8 mouse cellular contexts compared by ENCODE assay signal in the genomic region with DNA sequence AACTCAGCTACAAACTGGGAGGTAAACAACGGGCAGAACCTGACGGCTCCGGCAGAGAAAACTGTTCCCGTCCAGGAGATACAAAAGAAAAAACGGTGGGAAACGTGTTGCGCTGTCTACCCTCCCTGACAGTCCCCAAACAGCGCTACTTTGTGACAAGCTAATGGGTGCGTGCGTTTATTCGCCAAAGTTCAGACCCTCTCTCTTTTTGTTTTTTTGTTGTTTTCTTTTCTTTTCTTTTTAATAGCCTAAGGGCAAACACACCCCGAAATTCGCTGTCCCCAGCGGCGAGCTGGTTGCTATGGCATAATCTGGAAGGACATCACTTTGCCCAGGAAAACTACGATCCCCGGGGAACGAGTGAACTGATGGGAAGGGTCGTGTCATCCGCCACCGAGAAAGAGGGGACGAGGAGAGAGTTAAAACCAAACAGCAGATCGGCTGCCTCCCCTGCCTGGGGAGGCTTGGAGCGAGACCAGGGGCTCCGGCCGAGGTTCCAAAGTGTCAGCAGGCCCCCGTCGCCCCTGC. TPM values are rescaled to one million over a fixed set of nuclear protein-coding genes. Genes with fewer than 3 reads are reported as not detected.
DNase-seq lines count a peak whose midpoint lies in the region; ATAC-seq and TF ChIP-seq lines count a peak whose summit lies in the region.

No protein-coding gene starts in this region.

- no peak for ATAC-seq in limb, embryonic 14.5 days (ENCODE audit: low FRiP score, low read depth)

- peak overlapping the region; percentile 90 for H3K27ac ChIP-seq in testis, adult 2 months (ENCODE audit: control insufficient read depth, insufficient read depth, low read depth, low read length)
- H3K27ac ChIP-seq in limb, embryonic 14.5 days (replicated peaks; ENCODE audit: low read depth, low read length): peak overlapping the region; percentile 99

- peak; percentile 63 for DNase-seq in embryo, embryonic 10 days (ENCODE audit: low spot score)
- DNase-seq in embryo, embryonic 11 days: no peak
- DNase-seq in testis, postnatal 10 days (ENCODE audit: low spot score): no peak
- no peak for DNase-seq in limb, embryonic 14.5 days (ENCODE audit: low spot score)
- peak; percentile 52 for DNase-seq in testis, postnatal 14 days (ENCODE audit: low spot score)
- no peak for DNase-seq in cerebellum, adult 9-11 months
- no peak for DNase-seq in thymus, postnatal 25 days

- no peaks in the 10 kb centered on the region for H3K27me3 ChIP-seq in testis, adult 2 months (ENCODE audit: control insufficient read depth, insufficient read depth, low read length)
- H3K27me3 ChIP-seq in limb, embryonic 14.5 days (ENCODE audit: control insufficient read depth, insufficient read depth, low read length): no peaks in the 10 kb centered on the region

- H3K9ac ChIP-seq in limb, embryonic 14.5 days (ENCODE audit: low read depth, low read length, severe bottlenecking): peak overlapping the region; percentile 99

- peak overlapping the region; percentile 84 for H3K4me2 ChIP-seq in limb, embryonic 14.5 days (replicated peaks; ENCODE audit: low read depth, low read length, severe bottlenecking)

- no peak for TF ChIP-seq POLR2A in testis, adult 2 months (IDR thresholded peaks at IDR 0.05; ENCODE audit: control insufficient read depth, low read depth, low read length)
- no peak for TF ChIP-seq POLR2A in limb, embryonic 14.5 days (IDR thresholded peaks at IDR 0.05; ENCODE audit: borderline replicate concordance, extremely low read depth, insufficient read depth, insufficient read length)

- peaks cover 2% of the 10 kb centered on the region for H3K4me1 ChIP-seq in testis, adult 2 months (ENCODE audit: control insufficient read depth, insufficient read depth, low read length)
- 0 out of 2 replicates have a peak, but pooled peaks cover 7% of the 10 kb centered on the region for H3K4me1 ChIP-seq in limb, embryonic 14.5 days (ENCODE audit: control insufficient read depth, insufficient read depth, low read length)

- no peaks in the 10 kb centered on the region for H3K36me3 ChIP-seq in testis, adult 2 months (ENCODE audit: control insufficient read depth, insufficient read depth, low read length)
- H3K36me3 ChIP-seq in limb, embryonic 14.5 days (ENCODE audit: control insufficient read depth, insufficient read depth, low read length): no peaks in the 10 kb centered on the region

- no peak for TF ChIP-seq CTCF in testis, adult 2 months (IDR thresholded peaks at IDR 0.05; ENCODE audit: control insufficient read depth, insufficient read depth, insufficient replicate concordance, low read depth, low read length)

- H3K4me3 ChIP-seq in testis, adult 2 months (ENCODE audit: control insufficient read depth, low read depth, low read length): peak overlapping the region; percentile 90
- H3K4me3 ChIP-seq in limb, embryonic 14.5 days (replicated peaks; ENCODE audit: low read length): peak overlapping the region; percentile 92

- WGBS in limb, embryonic 14.5 days: under 1% methylated on average over 28 of the region's 28 CpGs

- H3K9me3 ChIP-seq in limb, embryonic 14.5 days (ENCODE audit: control insufficient read depth, low read length): no peaks in the 10 kb centered on the region

RNA-seq across cellular contexts. Expression of a gene that starts 0.8 kb away (rescaled TPM):
- polyA plus RNA-seq in testis, adult 2 months (2012; rRNA removed): 10.1 and 10.4 TPM in 2 replicates
- 41.8 and 49.7 TPM in 2 replicates for polyA plus RNA-seq in limb, embryonic 14.5 days (2012; rRNA removed)
- 25.0 and 31.4 TPM in 2 replicates for polyA plus RNA-seq in limb, embryonic 14.5 days (2014; fragmentation: Nextera tagmentation; extraction: Ambion mirVana)

Comparison
In these comparisons a context has a peak if more than half of its experiments do, and no peak if none do; other contexts are left out.
1. DNase-seq: peak in embryo, embryonic 10 days (single experiment) and testis, postnatal 14 days (single experiment); none in embryo, embryonic 11 days (single experiment), testis, postnatal 10 days (single experiment), limb, embryonic 14.5 days (single experiment), cerebellum, adult 9-11 months (single experiment) and thymus, postnatal 25 days (single experiment).